In the genomic region with DNA sequence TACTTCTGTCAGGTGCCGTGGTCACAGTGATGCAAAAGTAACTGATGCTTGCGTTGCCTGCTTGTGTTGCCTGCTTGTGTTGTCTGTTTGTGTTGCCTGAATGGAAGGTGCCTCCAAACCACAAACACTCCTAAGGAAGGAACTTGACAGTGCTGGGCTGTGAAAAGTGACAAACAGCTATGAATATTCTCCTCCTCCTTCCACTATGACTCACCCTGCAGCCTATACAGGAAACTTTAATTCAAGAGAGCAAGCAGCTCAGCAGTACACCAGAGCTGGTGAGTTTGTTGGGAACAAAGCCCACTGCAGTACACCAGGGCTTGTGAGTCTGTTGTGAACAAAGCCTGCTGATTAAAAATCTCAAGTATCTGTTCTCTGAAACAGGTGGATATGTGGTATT, we compare ENCODE assay signal across 16 mouse cellular contexts. TPM values are rescaled to one million over a fixed set of nuclear protein-coding genes. Genes with fewer than 3 reads are reported as not detected.
"Had no signal": no experiment of that assay in that cellular context is flagged by ENCODE, and none has a peak within 500 bp of the region (broad histone marks: within the 10 kb centered on the region; RNA-seq: fewer than 3 reads in every experiment).

No protein-coding gene starts in this region.

- H3K4me2 ChIP-seq: kidney, embryonic 15.5 days; limb, embryonic 13.5 days; neural tube, embryonic 12.5 days had no signal

- H3K27ac ChIP-seq: kidney, embryonic 15.5 days; limb, embryonic 13.5 days; liver, embryonic 14.5 days; neural tube, embryonic 12.5 days had no signal

- H3K9ac ChIP-seq: kidney, embryonic 15.5 days; limb, embryonic 13.5 days; liver, embryonic 14.5 days; neural tube, embryonic 12.5 days had no signal

- DNase-seq: kidney, adult 2 months; kidney, postnatal 14 days; layer of hippocampus, adult 9-11 months; layer of hippocampus, postnatal 36 days; left cerebral cortex, postnatal 4 days; lung, adult 18-20 months; lung, postnatal 36 days; midbrain, embryonic 14.5 days; thymus, adult 2 months; thymus, postnatal 36 days had no signal

- H3K4me3 ChIP-seq: kidney, embryonic 15.5 days; limb, embryonic 13.5 days; neural tube, embryonic 12.5 days had no signal

- ATAC-seq: lung, postnatal 0 days had no signal

- H3K36me3 ChIP-seq: kidney, embryonic 15.5 days; limb, embryonic 13.5 days; neural tube, embryonic 12.5 days had no signal

- H3K4me1 ChIP-seq: neural tube, embryonic 12.5 days had no signal

- H3K27me3 ChIP-seq: kidney, embryonic 15.5 days; limb, embryonic 13.5 days; neural tube, embryonic 12.5 days had no signal

- H3K9me3 ChIP-seq: kidney, embryonic 15.5 days; limb, embryonic 13.5 days; neural tube, embryonic 12.5 days had no signal

RNA-seq across cellular contexts. Expression of gene Car8, which starts 28.4 kb away (rescaled TPM):
- total RNA-seq: megakaryocyte progenitor cell, adult 5-6 weeks had no signal
